Mouse (Mus musculus) neural tube, embryonic 13.5 days (tissue): ENCODE results near the gene Ehmt2. TPM values are rescaled to one million over a fixed set of nuclear protein-coding genes. Genes with fewer than 3 reads are reported as not detected.

Source experiments
- ATAC-seq: fragments of 200-750 bp; cut with Nextera tagmentation; 2 replicates; pipeline ENCODE4 v1.8.0; 2017; ENCODE audit warnings: low read depth, mild to moderate bottlenecking, moderate TSS enrichment, moderate library complexity
- H3K27ac ChIP-seq: fragments of 300-500 bp; sonication (generic); replicated peaks from 2 replicates; pipeline ENCODE4 v1.5.1; 2015; ENCODE audit warnings: moderate library complexity, mild to moderate bottlenecking, inconsistent platforms
- H3K27me3 ChIP-seq: fragments of 300-500 bp; sonication (generic); 2 replicates; pipeline ENCODE4 v1.6.1; 2015; ENCODE audit warnings: mild to moderate bottlenecking, inconsistent platforms
- H3K36me3 ChIP-seq: fragments of 300-500 bp; sonication (generic); 2 replicates; pipeline ENCODE4 v1.6.1; 2015; ENCODE audit warnings: mild to moderate bottlenecking, inconsistent platforms
- H3K4me1 ChIP-seq: fragments of 300-500 bp; sonication (generic); replicated peaks from 2 replicates; pipeline ENCODE4 v1.6.1; 2015; ENCODE audit warnings: inconsistent platforms
- H3K4me2 ChIP-seq: fragments of 300-500 bp; sonication (generic); 2 replicates; pipeline ENCODE4 v1.6.1; 2015; ENCODE audit warnings: inconsistent platforms, mild to moderate bottlenecking, moderate library complexity
- H3K4me3 ChIP-seq: fragments of 300-500 bp; sonication (generic); 2 replicates; pipeline ENCODE4 v1.5.1; 2015; ENCODE audit warnings: mild to moderate bottlenecking, inconsistent platforms
- H3K9ac ChIP-seq: fragments of 300-500 bp; sonication (generic); 2 replicates; pipeline ENCODE4 v1.6.1; 2015; ENCODE audit warnings: moderate library complexity, mild to moderate bottlenecking, inconsistent platforms
- H3K9me3 ChIP-seq: fragments of 300-500 bp; sonication (generic); 2 replicates; pipeline ENCODE4 v1.6.1; 2016; ENCODE audit warnings: inconsistent platforms
- WGBS: fragments of 180-500 bp; shearing (Covaris S2); methylation state at CpG from one replicate; pipeline ENCODE4 v1.1.7; 2015; 5-methylcytosine and 5-hydroxymethylcytosine counted together
- microRNA-seq: library from miRNA; unstranded; fragments of <30 nt; microRNA quantifications from one replicate; pipeline ENCODE4, GENCODE M21; 2016
- polyA plus RNA-seq: library from polyadenylated mRNA; unstranded; fragments of >200 nt; fragmentation: Nextera tagmentation; extraction: Ambion mirVana; gene quantifications from 2 replicates; pipeline ENCODE4 v1.2.1, GENCODE M21; 2015

Ehmt2 gene
- polyA plus RNA-seq, 1 experiment from 2014 or later: 86.8 TPM

DNA sequence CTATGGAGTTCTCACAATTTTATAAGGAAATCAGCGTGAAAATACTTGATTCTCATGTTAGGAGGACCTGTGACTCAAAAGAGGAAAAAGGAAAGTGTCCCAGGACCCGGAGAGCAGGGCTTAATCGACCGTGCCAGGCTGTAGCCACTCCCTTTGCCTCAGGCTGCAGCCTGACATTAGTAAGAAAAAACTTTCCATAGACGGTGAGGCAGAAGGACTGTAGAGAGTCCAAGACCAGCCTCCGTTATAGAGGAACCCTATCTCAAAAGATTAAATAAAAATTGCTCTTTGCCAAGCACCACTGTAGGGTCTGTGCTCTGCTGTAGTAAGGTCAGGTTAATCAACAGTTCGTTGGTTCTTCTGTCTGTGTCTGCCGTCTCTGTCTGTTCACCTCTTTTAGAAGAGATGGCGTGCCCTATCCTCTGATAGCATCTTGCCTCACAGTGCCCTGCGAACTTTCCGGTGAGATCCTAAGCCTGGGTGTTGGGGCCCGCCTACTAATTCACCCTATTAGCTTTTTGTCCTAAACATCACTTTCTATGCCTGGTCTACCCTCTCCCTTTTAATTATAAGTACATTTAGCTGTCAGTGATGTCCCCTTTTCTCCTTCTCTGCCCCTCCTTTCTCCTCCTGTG, 61.7 kb downstream of the Ehmt2 start:
- Histone ChIP-seq H3K4me3 (peak overlapping the region; percentile 43), H3K27ac (peak overlapping the region; percentile 77), H3K9me3 (no peaks in the 10 kb centered on the region), H3K36me3 (no peaks in the 10 kb centered on the region), H3K27me3 (peaks cover 62% of the 10 kb centered on the region), H3K9ac (peak overlapping the region; percentile 59), H3K4me1 (peaks cover 12% of the 10 kb centered on the region), H3K4me2 (peak overlapping the region; percentile 68)
- 16% methylated on average over 12 of the region's 12 CpGs for WGBS
- ATAC-seq: no peak

DNA sequence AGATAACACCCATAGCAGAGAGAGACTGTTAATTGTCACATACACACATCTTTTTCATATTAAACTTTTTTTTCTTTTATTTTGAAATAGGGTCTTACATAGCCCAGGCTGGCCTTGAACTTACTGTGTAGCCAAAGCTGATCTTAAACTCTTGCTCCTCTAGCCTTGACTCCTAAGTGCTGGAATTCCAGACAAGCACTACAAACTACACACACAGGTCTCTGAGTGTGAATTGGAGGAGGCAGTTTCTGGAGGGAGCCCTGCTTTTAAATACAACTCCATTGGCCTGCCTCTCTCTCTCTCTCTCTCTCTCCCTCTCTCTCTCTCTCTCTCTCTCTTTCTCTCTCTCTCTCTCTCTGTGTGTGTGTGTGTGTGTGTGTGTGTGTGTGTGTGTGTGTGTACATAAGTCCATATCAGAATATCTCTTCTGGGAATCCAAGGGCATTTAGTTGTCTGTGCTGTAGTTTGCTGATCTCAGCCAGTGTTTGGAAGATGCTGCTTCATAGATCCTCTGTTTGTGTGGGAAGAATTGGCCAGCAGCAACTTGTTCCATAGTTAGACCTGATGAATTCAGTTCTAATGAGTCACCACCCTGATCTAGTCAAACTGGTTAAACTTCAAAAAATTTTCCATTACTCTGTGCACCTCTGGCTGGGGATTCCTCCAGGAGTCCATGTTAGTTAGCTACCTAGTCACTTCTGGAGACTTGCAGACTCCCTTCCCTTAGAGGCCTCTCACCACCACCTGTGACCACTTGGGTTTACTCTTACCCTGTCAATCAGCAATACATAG, 62.6 kb downstream of the Ehmt2 start:
- Histone ChIP-seq H3K4me2 (no peak overlapping the region), H3K4me1 (peaks cover 12% of the 10 kb centered on the region), H3K27me3 (peaks cover 62% of the 10 kb centered on the region), H3K9ac (no peak overlapping the region), H3K36me3 (no peaks in the 10 kb centered on the region), H3K4me3 (no peak overlapping the region), H3K9me3 (no peaks in the 10 kb centered on the region), H3K27ac (no peak overlapping the region)
- ATAC-seq: no peak

- H3K27ac ChIP-seq: no peak overlapping the region
- ATAC-seq: no peak
- no peak overlapping the region for H3K9ac ChIP-seq
- no peak overlapping the region for H3K4me3 ChIP-seq
- no peak overlapping the region for H3K4me2 ChIP-seq
- H3K4me1 ChIP-seq: peaks cover 12% of the 10 kb centered on the region
- no peaks in the 10 kb centered on the region for H3K36me3 ChIP-seq
- WGBS: 28% methylated on average over 3 of the region's 3 CpGs
- peaks cover 54% of the 10 kb centered on the region for H3K27me3 ChIP-seq
- H3K9me3 ChIP-seq: no peaks in the 10 kb centered on the region
Observed at GRCm38 (mm10) chr17:34962125-34962524, 63.9 kb downstream of the Ehmt2 start.

GRCm38 (mm10) chr17:34962841-34963240, 64.6 kb downstream of the Ehmt2 start:
- Histone ChIP-seq H3K4me1 (peaks cover 12% of the 10 kb centered on the region), H3K36me3 (no peaks in the 10 kb centered on the region), H3K4me2 (no peak overlapping the region), H3K9ac (no peak overlapping the region), H3K27me3 (peaks cover 62% of the 10 kb centered on the region), H3K9me3 (no peaks in the 10 kb centered on the region), H3K27ac (no peak overlapping the region), H3K4me3 (no peak overlapping the region)
- 50% methylated on average over 1 of the region's 1 CpGs for WGBS
- ATAC-seq: no peak

Small RNA genes within 50 kb of the gene (microRNA-seq; reads per million reads assigned to microRNA genes)
- gene Mir6972: not detected

Other genes with a start within 250 kb of the Ehmt2 start
- gene Tnxb, start 227.9 kb upstream of the Ehmt2 start, polyA plus RNA-seq: 0.11 and 0.14 TPM in 2 replicates
- not detected in 2 replicates for gene C4b, start 154.6 kb upstream of the Ehmt2 start, polyA plus RNA-seq
- not detected in 2 replicates for gene Cyp21a1, start 93.9 kb upstream of the Ehmt2 start, polyA plus RNA-seq
- gene Stk19, start 61.5 kb upstream of the Ehmt2 start, polyA plus RNA-seq: 31.6 and 34.2 TPM in 2 replicates
- gene Dxo, start 61.5 kb upstream of the Ehmt2 start, polyA plus RNA-seq: 63.0 and 63.2 TPM in 2 replicates
- 49.7 and 57.1 TPM in 2 replicates for gene Skiv2l, start 48.3 kb upstream of the Ehmt2 start, polyA plus RNA-seq
- gene Nelfe, start 48.1 kb upstream of the Ehmt2 start, polyA plus RNA-seq: 81.6 and 90.5 TPM in 2 replicates
- 1.8 and 2.9 TPM in 2 replicates for gene Cfb, start 36.0 kb upstream of the Ehmt2 start, polyA plus RNA-seq
- gene Zbtb12, start 19.0 kb upstream of the Ehmt2 start, polyA plus RNA-seq: 9.5 and 10.4 TPM in 2 replicates
- not detected in 2 replicates for gene Gm20547, start 16.4 kb upstream of the Ehmt2 start, polyA plus RNA-seq
- 0.99 and 2.1 TPM in 2 replicates for gene C2, start 204 bp upstream of the Ehmt2 start, polyA plus RNA-seq
- gene Slc44a4, start 16.0 kb downstream of the Ehmt2 start, polyA plus RNA-seq: not detected in 2 replicates
- gene Neu1, start 32.8 kb downstream of the Ehmt2 start, polyA plus RNA-seq: 30.2 and 30.6 TPM in 2 replicates
- 0.38 and 0.47 TPM in 2 replicates for gene Hspa1b, start 60.8 kb downstream of the Ehmt2 start, polyA plus RNA-seq
- not detected in 2 replicates for gene Gm20481, start 71.4 kb downstream of the Ehmt2 start, polyA plus RNA-seq
- 6.0 and 6.3 TPM in 2 replicates for gene Hspa1a, start 73.7 kb downstream of the Ehmt2 start, polyA plus RNA-seq
- 1.5 and 2.2 TPM in 2 replicates for gene Hspa1l, start 74.2 kb downstream of the Ehmt2 start, polyA plus RNA-seq
- 99.4 and 99.8 TPM in 2 replicates for gene Lsm2, start 83.4 kb downstream of the Ehmt2 start, polyA plus RNA-seq
- gene Vars, start 102.5 kb downstream of the Ehmt2 start, polyA plus RNA-seq: 57.9 and 58.2 TPM in 2 replicates
- gene Vwa7, start 118.1 kb downstream of the Ehmt2 start, polyA plus RNA-seq: 0.17 and 0.18 TPM in 2 replicates
- 2.5 and 2.6 TPM in 2 replicates for gene Sapcd1, start 129.5 kb downstream of the Ehmt2 start, polyA plus RNA-seq
- 2.8 and 3.1 TPM in 2 replicates for gene Msh5, start 148.3 kb downstream of the Ehmt2 start, polyA plus RNA-seq
- 132 and 145 TPM in 2 replicates for gene Clic1, start 151.5 kb downstream of the Ehmt2 start, polyA plus RNA-seq
- 417 and 431 TPM in 2 replicates for gene Ddah2, start 160.6 kb downstream of the Ehmt2 start, polyA plus RNA-seq
- gene Ly6g6c, start 166.9 kb downstream of the Ehmt2 start, polyA plus RNA-seq: 0.54 TPM in 1 of 2 replicates, not detected in the other
- 0.28 and 0.38 TPM in 2 replicates for gene Mpig6b, start 167.7 kb downstream of the Ehmt2 start, polyA plus RNA-seq
- 0.46 and 0.55 TPM in 2 replicates for gene Ly6g6e, start 178.4 kb downstream of the Ehmt2 start, polyA plus RNA-seq
- 0.95 and 1.8 TPM in 2 replicates for gene Ly6g6d, start 179.6 kb downstream of the Ehmt2 start, polyA plus RNA-seq
- 0.44 and 0.68 TPM in 2 replicates for gene Ly6g6f, start 187.1 kb downstream of the Ehmt2 start, polyA plus RNA-seq
- 98.2 and 104 TPM in 2 replicates for gene Abhd16a, start 190.8 kb downstream of the Ehmt2 start, polyA plus RNA-seq
- gene Ly6g5c, start 209.8 kb downstream of the Ehmt2 start, polyA plus RNA-seq: not detected in 2 replicates
- gene Ly6g5b, start 217.0 kb downstream of the Ehmt2 start, polyA plus RNA-seq: 1.4 and 1.7 TPM in 2 replicates
- gene Gpank1, start 223.0 kb downstream of the Ehmt2 start, polyA plus RNA-seq: 20.9 and 25.5 TPM in 2 replicates
- 333 and 339 TPM in 2 replicates for gene Csnk2b, start 223.6 kb downstream of the Ehmt2 start, polyA plus RNA-seq
- 8.9 and 10.6 TPM in 2 replicates for gene D17H6S53E, start 227.9 kb downstream of the Ehmt2 start, polyA plus RNA-seq
- gene Apom, start 233.6 kb downstream of the Ehmt2 start, polyA plus RNA-seq: 0.61 and 0.77 TPM in 2 replicates
- gene Bag6, start 236.7 kb downstream of the Ehmt2 start, polyA plus RNA-seq: 67.1 and 75.0 TPM in 2 replicates